Mouse (Mus musculus) embryonic facial prominence, embryonic 13.5 days (tissue): ENCODE measurements around the gene Nrxn2. TPM values are rescaled to one million over a fixed set of nuclear protein-coding genes. Genes with fewer than 3 reads are reported as not detected.

Source experiments
- ATAC-seq: fragments of 200-750 bp; cut with Nextera tagmentation; 2 replicates; pipeline ENCODE4 v1.8.0; 2017; ENCODE audit warnings: low read depth; ENCODE audit not compliant: insufficient number of reproducible peaks, insufficient read depth, low FRiP score, low TSS enrichment
- H3K27ac ChIP-seq: fragments of 300-500 bp; sonication (generic); 2 replicates; pipeline ENCODE4 v1.5.1; 2015; ENCODE audit warnings: moderate library complexity, mild to moderate bottlenecking, inconsistent platforms
- H3K27me3 ChIP-seq: fragments of 300-500 bp; sonication (generic); 2 replicates; pipeline ENCODE4 v1.6.1; 2015; ENCODE audit warnings: mild to moderate bottlenecking, inconsistent platforms
- H3K36me3 ChIP-seq: fragments of 300-500 bp; sonication (generic); 2 replicates; pipeline ENCODE4 v1.6.1; 2015; ENCODE audit warnings: mild to moderate bottlenecking, inconsistent platforms
- H3K4me1 ChIP-seq: fragments of 300-500 bp; sonication (generic); 2 replicates; pipeline ENCODE4 v1.6.1; 2015; ENCODE audit warnings: inconsistent platforms
- H3K4me2 ChIP-seq: fragments of 300-500 bp; sonication (generic); 2 replicates; pipeline ENCODE4 v1.6.1; 2015; ENCODE audit warnings: moderate library complexity, mild to moderate bottlenecking, inconsistent platforms
- H3K4me3 ChIP-seq: fragments of 300-500 bp; sonication (generic); 2 replicates; pipeline ENCODE4 v1.5.1; 2015; ENCODE audit warnings: mild to moderate bottlenecking, inconsistent platforms
- H3K9ac ChIP-seq: fragments of 300-500 bp; sonication (generic); 2 replicates; pipeline ENCODE4 v1.6.1; 2015; ENCODE audit warnings: mild to moderate bottlenecking, inconsistent platforms
- H3K9me3 ChIP-seq: fragments of 300-500 bp; sonication (generic); 2 replicates; pipeline ENCODE4 v1.6.1; 2016; ENCODE audit warnings: inconsistent platforms
- WGBS: fragments of 180-500 bp; shearing (Covaris S2); methylation state at CpG from one replicate; pipeline ENCODE4 v1.1.7; 2015; ENCODE audit warnings: mixed read lengths; 5-methylcytosine and 5-hydroxymethylcytosine counted together
- polyA plus RNA-seq: library from polyadenylated mRNA; unstranded; fragments of >200 nt; fragmentation: Nextera tagmentation; extraction: Ambion mirVana; gene quantifications from 2 replicates; pipeline ENCODE4 v1.2.1, GENCODE M21; 2015

The Nrxn2 gene
- polyA plus RNA-seq, 1 experiment from 2014 or later: 2.0 TPM

- 96% methylated on average over 5 of the region's 5 CpGs for WGBS
- Histone ChIP-seq H3K4me1 (peaks cover 25% of the 10 kb centered on the region; the same call in 1 of the 2 replicates), H3K9me3 (no peaks in the 10 kb centered on the region), H3K4me3 (no peak overlapping the region), H3K27ac (no peak overlapping the region), H3K9ac (no peak overlapping the region), H3K27me3 (no peaks in the 10 kb centered on the region), H3K4me2 (no peak overlapping the region), H3K36me3 (peaks cover 40% of the 10 kb centered on the region)
- no peak for ATAC-seq
Observed at GRCm38 (mm10) chr19:6381238-6381637, 37.3 kb upstream of the Nrxn2 start.

- Histone ChIP-seq H3K4me1 (peaks cover 25% of the 10 kb centered on the region; the same call in 1 of the 2 replicates), H3K36me3 (peaks cover 28% of the 10 kb centered on the region), H3K9ac (no peak overlapping the region), H3K27ac (no peak overlapping the region), H3K4me2 (no peak overlapping the region), H3K9me3 (no peaks in the 10 kb centered on the region), H3K4me3 (no peak overlapping the region), H3K27me3 (no peaks in the 10 kb centered on the region)
- no peak for ATAC-seq
- WGBS: 83% methylated on average over 4 of the region's 4 CpGs
Observed at GRCm38 (mm10) chr19:6382323-6382924, 36.1 kb upstream of the Nrxn2 start.

- H3K27me3 ChIP-seq: peaks cover 1% of the 10 kb centered on the region; the same call in 1 of the 2 replicates
- peaks cover 18% of the 10 kb centered on the region for H3K36me3 ChIP-seq
- no peak overlapping the region for H3K4me2 ChIP-seq
- H3K9ac ChIP-seq: no peak overlapping the region
- H3K4me1 ChIP-seq: peaks cover 25% of the 10 kb centered on the region; the same call in 1 of the 2 replicates
- no peak for ATAC-seq
- H3K27ac ChIP-seq: peak overlapping the region; percentile 23; the same call in 1 of the 2 replicates
- H3K9me3 ChIP-seq: no peaks in the 10 kb centered on the region
- WGBS: 33% methylated on average over 5 of the region's 5 CpGs
- no peak overlapping the region for H3K4me3 ChIP-seq
Observed at GRCm38 (mm10) chr19:6383470-6383869, 35.1 kb upstream of the Nrxn2 start.

GRCm38 (mm10) chr19:6384128-6384527 lies 34.4 kb upstream of the Nrxn2 start, which contains the start of gene Pygm:
Pygm (plus strand) TSS chr19:6384399.
- Histone ChIP-seq H3K27me3 (peaks cover 8% of the 10 kb centered on the region; the same call in 1 of the 2 replicates), H3K36me3 (peaks cover 11% of the 10 kb centered on the region), H3K4me3 (no peak within 1 kb of the TSS), H3K9me3 (no peaks in the 10 kb centered on the region), H3K4me1 (peaks cover 26% of the 10 kb centered on the region), H3K9ac (no peak within 1 kb of the TSS), H3K27ac (peak within 1 kb of the TSS; percentile 23; the same call in 1 of the 2 replicates), H3K4me2 (no peak within 1 kb of the TSS)
- 18% methylated on average over 7 of the region's 7 CpGs for WGBS
- ATAC-seq: no peak; the same call in 1 of the 2 replicates

GRCm38 (mm10) chr19:6384954-6385353 lies 33.6 kb upstream of the Nrxn2 start:
- H3K4me1 ChIP-seq: peaks cover 34% of the 10 kb centered on the region
- no peaks in the 10 kb centered on the region for H3K9me3 ChIP-seq
- peaks cover 14% of the 10 kb centered on the region; the same call in 1 of the 2 replicates for H3K27me3 ChIP-seq
- no peak for ATAC-seq
- no peak overlapping the region for H3K27ac ChIP-seq
- no peak overlapping the region for H3K4me2 ChIP-seq
- 0 out of 2 replicates have a peak, but pooled peaks cover 3% of the 10 kb centered on the region for H3K36me3 ChIP-seq
- H3K9ac ChIP-seq: no peak overlapping the region
- WGBS: 51% methylated on average over 11 of the region's 11 CpGs
- H3K4me3 ChIP-seq: no peak overlapping the region

GRCm38 (mm10) chr19:6385419-6385818 lies 33.1 kb upstream of the Nrxn2 start:
- WGBS: 74% methylated on average over 5 of the region's 5 CpGs
- no peak overlapping the region for H3K9ac ChIP-seq
- peaks cover 35% of the 10 kb centered on the region for H3K4me1 ChIP-seq
- no peak overlapping the region for H3K27ac ChIP-seq
- H3K36me3 ChIP-seq: 0 out of 2 replicates have a peak, but pooled peaks cover 2% of the 10 kb centered on the region
- no peak for ATAC-seq
- H3K4me3 ChIP-seq: no peak overlapping the region
- H3K27me3 ChIP-seq: peaks cover 14% of the 10 kb centered on the region; the same call in 1 of the 2 replicates
- H3K4me2 ChIP-seq: no peak overlapping the region
- no peaks in the 10 kb centered on the region for H3K9me3 ChIP-seq

- Histone ChIP-seq H3K27ac (no peak overlapping the region), H3K36me3 (no peaks in the 10 kb centered on the region), H3K4me1 (peaks cover 35% of the 10 kb centered on the region), H3K4me2 (no peak overlapping the region), H3K4me3 (no peak overlapping the region), H3K27me3 (peaks cover 14% of the 10 kb centered on the region; the same call in 1 of the 2 replicates), H3K9me3 (no peaks in the 10 kb centered on the region), H3K9ac (no peak overlapping the region)
- WGBS: 78% methylated on average over 7 of the region's 7 CpGs
- ATAC-seq: no peak
Observed at GRCm38 (mm10) chr19:6385821-6386220, 32.7 kb upstream of the Nrxn2 start.

- H3K9ac ChIP-seq: no peak overlapping the region
- ATAC-seq: no peak
- no peak overlapping the region for H3K4me2 ChIP-seq
- H3K4me3 ChIP-seq: no peak overlapping the region
- peaks cover 14% of the 10 kb centered on the region; the same call in 1 of the 2 replicates for H3K27me3 ChIP-seq
- no peak overlapping the region for H3K27ac ChIP-seq
- peaks cover 35% of the 10 kb centered on the region for H3K4me1 ChIP-seq
- H3K9me3 ChIP-seq: no peaks in the 10 kb centered on the region
- 70% methylated on average over 9 of the region's 9 CpGs for WGBS
- H3K36me3 ChIP-seq: no peaks in the 10 kb centered on the region
Observed at GRCm38 (mm10) chr19:6386234-6386633, 32.3 kb upstream of the Nrxn2 start.

- Histone ChIP-seq H3K36me3 (no peaks in the 10 kb centered on the region), H3K4me1 (peaks cover 34% of the 10 kb centered on the region), H3K27me3 (peaks cover 14% of the 10 kb centered on the region; the same call in 1 of the 2 replicates), H3K9me3 (no peaks in the 10 kb centered on the region), H3K9ac (no peak overlapping the region), H3K4me2 (no peak overlapping the region), H3K4me3 (no peak overlapping the region), H3K27ac (no peak overlapping the region)
- no peak for ATAC-seq
- 88% methylated on average over 13 of the region's 13 CpGs for WGBS
Observed at GRCm38 (mm10) chr19:6388006-6388405, 30.5 kb upstream of the Nrxn2 start.

- no peaks in the 10 kb centered on the region for H3K9me3 ChIP-seq
- no peaks in the 10 kb centered on the region for H3K36me3 ChIP-seq
- peaks cover 14% of the 10 kb centered on the region; the same call in 1 of the 2 replicates for H3K27me3 ChIP-seq
- H3K4me3 ChIP-seq: peak overlapping the region; percentile 34
- H3K4me1 ChIP-seq: peaks cover 17% of the 10 kb centered on the region
- H3K4me2 ChIP-seq: peak overlapping the region; percentile 58
- H3K9ac ChIP-seq: peak overlapping the region; percentile 49; the same call in 1 of the 2 replicates
- no peak overlapping the region for H3K27ac ChIP-seq
- ATAC-seq: no peak
- 2% methylated on average over 16 of the region's 16 CpGs for WGBS
Observed at GRCm38 (mm10) chr19:6389803-6390202, 28.7 kb upstream of the Nrxn2 start.

- peaks cover 12% of the 10 kb centered on the region for H3K4me1 ChIP-seq
- 0 out of 2 replicates have a peak overlapping the region, but pooled peaks have one; percentile 34 for H3K4me3 ChIP-seq
- peaks cover 14% of the 10 kb centered on the region; the same call in 1 of the 2 replicates for H3K27me3 ChIP-seq
- WGBS: 53% methylated on average over 6 of the region's 6 CpGs
- ATAC-seq: no peak
- H3K9ac ChIP-seq: no peak overlapping the region
- H3K36me3 ChIP-seq: no peaks in the 10 kb centered on the region
- peak overlapping the region; percentile 58 for H3K4me2 ChIP-seq
- H3K9me3 ChIP-seq: no peaks in the 10 kb centered on the region
- no peak overlapping the region for H3K27ac ChIP-seq
Observed at GRCm38 (mm10) chr19:6390251-6390650, 28.3 kb upstream of the Nrxn2 start.
